Mouse (Mus musculus): ENCODE results near the gene Rnf126. TPM values are rescaled to one million over a fixed set of nuclear protein-coding genes. Genes with fewer than 3 reads are reported as not detected.

The Rnf126 gene
- polyA plus RNA-seq, 1 experiment from 2014 or later = 90.3 TPM

GRCm38 (mm10) chr10:79777103-79777531, 10.4 kb upstream of the Rnf126 start, which contains the start of gene Fstl3:
Fstl3 (plus strand) TSS chr10:79777272.
- H3K27ac ChIP-seq (ENCODE audit: low read depth) = peak within 1 kb of the TSS; percentile 33; the same call in 1 of the 2 replicates

GRCm38 (mm10) chr10:79774486-79775279, 7.9 kb upstream of the Rnf126 start:
- WGBS = 66% methylated on average over 5 of the region's 5 CpGs
- Histone ChIP-seq H3K27me3 (replicated peaks; ENCODE audit: control insufficient read depth, insufficient read depth, low read length) (no peaks in the 10 kb centered on the region), H3K27ac (ENCODE audit: low read depth) (no peak overlapping the region), H3K4me2 (ENCODE audit: low read length) (no peak overlapping the region), H3K36me3 (ENCODE audit: control insufficient read depth, insufficient read depth, low read length) (no peaks in the 10 kb centered on the region), H3K4me3 (ENCODE audit: low read depth, low read length) (no peak overlapping the region), H3K9me3 (ENCODE audit: control insufficient read depth, low read length) (peaks cover 4% of the 10 kb centered on the region; the same call in 1 of the 2 replicates), H3K9ac (ENCODE audit: low read length) (no peak overlapping the region), H3K4me1 (replicated peaks; ENCODE audit: control insufficient read depth, insufficient read depth, low read length) (peaks cover 12% of the 10 kb centered on the region)
- DNase-seq (ENCODE audit: low spot score) (no peak), ATAC-seq (replicated peaks; ENCODE audit: low FRiP score, low TSS enrichment, low read depth) (no peak)

More at GRCm38 (mm10) chr10:79777103-79777531, 10.4 kb upstream of the Rnf126 start, which contains the start of gene Fstl3:
- H3K4me3 ChIP-seq (ENCODE audit: low read depth, low read length) = peak within 1 kb of the TSS; percentile 50
- H3K27me3 ChIP-seq (replicated peaks; ENCODE audit: control insufficient read depth, insufficient read depth, low read length) = no peaks in the 10 kb centered on the region
- H3K9ac ChIP-seq (ENCODE audit: low read length) = peak within 1 kb of the TSS; percentile 52
- H3K36me3 ChIP-seq (ENCODE audit: control insufficient read depth, insufficient read depth, low read length) = no peaks in the 10 kb centered on the region
- no peak for ATAC-seq (replicated peaks; ENCODE audit: low FRiP score, low TSS enrichment, low read depth)
- WGBS = under 1% methylated on average over 39 of the region's 39 CpGs
- peaks cover 4% of the 10 kb centered on the region; the same call in 1 of the 2 replicates for H3K9me3 ChIP-seq (ENCODE audit: control insufficient read depth, low read length)
- peak within 1 kb of the TSS; percentile 84 for H3K4me2 ChIP-seq (ENCODE audit: low read length)
- peaks cover 18% of the 10 kb centered on the region for H3K4me1 ChIP-seq (replicated peaks; ENCODE audit: control insufficient read depth, insufficient read depth, low read length)
- DNase-seq (ENCODE audit: low spot score) = peak; percentile 66

DNA sequence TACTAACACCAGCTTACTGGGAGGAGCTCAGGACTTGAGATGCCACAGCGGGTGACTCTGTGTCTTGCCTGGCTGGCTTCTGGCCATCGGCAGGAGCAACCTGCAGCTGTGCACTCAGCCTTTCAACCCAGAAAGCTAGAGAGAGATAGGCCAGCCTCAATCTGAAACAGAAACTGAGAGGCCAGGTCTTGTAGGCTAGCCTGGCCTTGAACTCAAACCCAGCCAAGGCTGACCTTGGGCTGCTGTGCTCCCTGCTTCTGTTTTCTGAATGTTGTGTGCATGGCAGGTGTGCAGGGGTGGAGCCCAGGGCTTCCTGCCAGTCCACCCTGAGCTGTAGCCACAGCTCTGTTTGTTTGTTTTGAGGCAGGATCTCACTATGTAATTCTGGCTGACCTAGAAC, 6.5 kb upstream of the Rnf126 start:
- no peak overlapping the region for H3K4me2 ChIP-seq (ENCODE audit: low read length)
- no peak overlapping the region for H3K27ac ChIP-seq (ENCODE audit: low read depth)
- peaks cover 12% of the 10 kb centered on the region for H3K4me1 ChIP-seq (replicated peaks; ENCODE audit: control insufficient read depth, insufficient read depth, low read length)
- no peak overlapping the region for H3K4me3 ChIP-seq (ENCODE audit: low read depth, low read length)
- WGBS = 97% methylated on average over 2 of the region's 2 CpGs
- H3K9me3 ChIP-seq (ENCODE audit: control insufficient read depth, low read length) = peaks cover 4% of the 10 kb centered on the region; the same call in 1 of the 2 replicates
- H3K9ac ChIP-seq (ENCODE audit: low read length) = no peak overlapping the region
- H3K36me3 ChIP-seq (ENCODE audit: control insufficient read depth, insufficient read depth, low read length) = no peaks in the 10 kb centered on the region
- DNase-seq (ENCODE audit: low spot score) (no peak), ATAC-seq (replicated peaks; ENCODE audit: low FRiP score, low TSS enrichment, low read depth) (no peak)
- no peaks in the 10 kb centered on the region for H3K27me3 ChIP-seq (replicated peaks; ENCODE audit: control insufficient read depth, insufficient read depth, low read length)

DNA sequence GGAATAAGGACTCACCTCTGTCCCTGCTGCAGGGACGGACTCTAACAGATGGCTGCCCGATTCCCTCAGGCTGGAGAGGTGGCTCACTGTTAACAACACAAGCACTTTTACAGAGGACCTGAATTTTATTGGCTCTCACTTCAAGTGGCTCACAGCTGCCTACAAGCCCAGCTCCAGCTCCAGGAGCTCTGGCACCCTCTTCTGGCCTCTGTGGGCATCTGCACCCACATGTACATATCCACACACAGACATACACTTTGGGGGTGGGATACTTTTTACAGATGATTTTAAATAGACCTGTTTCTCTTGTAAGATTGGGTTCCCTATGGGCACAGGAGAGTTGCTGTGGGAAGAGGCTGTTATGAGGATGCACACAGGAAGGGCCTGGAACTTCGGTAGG, 5.6 kb upstream of the Rnf126 start:
- Histone ChIP-seq H3K4me1 (replicated peaks; ENCODE audit: control insufficient read depth, insufficient read depth, low read length) (peaks cover 9% of the 10 kb centered on the region; the same call in 1 of the 2 replicates), H3K4me3 (ENCODE audit: low read depth, low read length) (no peak overlapping the region), H3K9me3 (ENCODE audit: control insufficient read depth, low read length) (peaks cover 4% of the 10 kb centered on the region; the same call in 1 of the 2 replicates), H3K36me3 (ENCODE audit: control insufficient read depth, insufficient read depth, low read length) (no peaks in the 10 kb centered on the region), H3K4me2 (ENCODE audit: low read length) (no peak overlapping the region), H3K9ac (ENCODE audit: low read length) (no peak overlapping the region), H3K27ac (ENCODE audit: low read depth) (no peak overlapping the region), H3K27me3 (replicated peaks; ENCODE audit: control insufficient read depth, insufficient read depth, low read length) (no peaks in the 10 kb centered on the region)
- 90% methylated on average over 3 of the region's 3 CpGs for WGBS
- DNase-seq (ENCODE audit: low spot score) (no peak), ATAC-seq (replicated peaks; ENCODE audit: low FRiP score, low TSS enrichment, low read depth) (no peak)

DNA sequence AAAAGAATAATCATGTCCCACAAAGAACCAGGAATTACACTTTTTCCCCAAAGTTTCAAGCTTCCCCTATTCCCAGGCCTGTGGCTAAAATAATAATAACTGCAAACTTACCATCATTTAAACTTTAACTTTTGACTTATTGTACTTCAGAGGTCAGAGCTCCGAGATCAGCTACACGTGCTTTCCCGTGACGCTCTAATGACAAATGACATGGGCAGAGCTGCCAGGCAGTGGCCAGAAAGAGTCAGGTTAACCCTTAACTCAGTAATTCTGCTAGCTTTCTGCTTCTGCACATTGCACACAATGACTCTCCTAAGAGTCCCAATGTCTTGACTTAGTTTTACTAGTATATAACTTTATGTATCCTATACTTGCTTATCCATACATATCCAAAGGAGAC, 2.6 kb upstream of the Rnf126 start:
- WGBS = 35% methylated on average over 4 of the region's 4 CpGs
- DNase-seq (ENCODE audit: low spot score) = no peak
- H3K9me3 ChIP-seq (ENCODE audit: control insufficient read depth, low read length) = no peaks in the 10 kb centered on the region
- no peak for ATAC-seq (replicated peaks; ENCODE audit: low FRiP score, low TSS enrichment, low read depth)
- H3K9ac ChIP-seq (ENCODE audit: low read length) = no peak overlapping the region
- H3K4me3 ChIP-seq (ENCODE audit: low read depth, low read length) = no peak overlapping the region
- no peaks in the 10 kb centered on the region for H3K27me3 ChIP-seq (replicated peaks; ENCODE audit: control insufficient read depth, insufficient read depth, low read length)
- H3K36me3 ChIP-seq (ENCODE audit: control insufficient read depth, insufficient read depth, low read length) = no peaks in the 10 kb centered on the region
- H3K4me2 ChIP-seq (ENCODE audit: low read length) = no peak overlapping the region
- H3K4me1 ChIP-seq (replicated peaks; ENCODE audit: control insufficient read depth, insufficient read depth, low read length) = peaks cover 23% of the 10 kb centered on the region
- H3K27ac ChIP-seq (ENCODE audit: low read depth) = no peak overlapping the region

GRCm38 (mm10) chr10:79768400-79768799, 1.6 kb upstream of the Rnf126 start:
- peak; percentile 96 for DNase-seq (ENCODE audit: low spot score)
- WGBS = 1% methylated on average over 5 of the region's 5 CpGs
- no peak for ATAC-seq (replicated peaks; ENCODE audit: low FRiP score, low TSS enrichment, low read depth)
- H3K4me3 ChIP-seq (ENCODE audit: low read depth, low read length) = no peak overlapping the region
- H3K4me2 ChIP-seq (ENCODE audit: low read length) = peak overlapping the region; percentile 93; the same call in 1 of the 2 replicates
- H3K36me3 ChIP-seq (ENCODE audit: control insufficient read depth, insufficient read depth, low read length) = no peaks in the 10 kb centered on the region
- H3K9me3 ChIP-seq (ENCODE audit: control insufficient read depth, low read length) = no peaks in the 10 kb centered on the region
- H3K4me1 ChIP-seq (replicated peaks; ENCODE audit: control insufficient read depth, insufficient read depth, low read length) = peaks cover 23% of the 10 kb centered on the region
- H3K27me3 ChIP-seq (replicated peaks; ENCODE audit: control insufficient read depth, insufficient read depth, low read length) = no peaks in the 10 kb centered on the region
- H3K9ac ChIP-seq (ENCODE audit: low read length) = no peak overlapping the region
- 0 out of 2 replicates have a peak overlapping the region, but pooled peaks have one; percentile 6 for H3K27ac ChIP-seq (ENCODE audit: low read depth)

GRCm38 (mm10) chr10:79767372-79768244, 856 bp upstream of the Rnf126 start:
- peak; percentile 94 for DNase-seq (ENCODE audit: low spot score)
- Histone ChIP-seq H3K4me3 (ENCODE audit: low read depth, low read length) (peak overlapping the region; percentile 68), H3K4me2 (ENCODE audit: low read length) (peak overlapping the region; percentile 93), H3K9ac (ENCODE audit: low read length) (peak overlapping the region; percentile 25), H3K4me1 (replicated peaks; ENCODE audit: control insufficient read depth, insufficient read depth, low read length) (peaks cover 23% of the 10 kb centered on the region), H3K27me3 (replicated peaks; ENCODE audit: control insufficient read depth, insufficient read depth, low read length) (no peaks in the 10 kb centered on the region), H3K27ac (ENCODE audit: low read depth) (peak overlapping the region; percentile 87), H3K9me3 (ENCODE audit: control insufficient read depth, low read length) (no peaks in the 10 kb centered on the region), H3K36me3 (ENCODE audit: control insufficient read depth, insufficient read depth, low read length) (no peaks in the 10 kb centered on the region; the same call in 1 of the 2 replicates)
- 10% methylated on average over 39 of the region's 40 CpGs for WGBS
- ATAC-seq (replicated peaks; ENCODE audit: low FRiP score, low TSS enrichment, low read depth) = peak; percentile 86

DNA sequence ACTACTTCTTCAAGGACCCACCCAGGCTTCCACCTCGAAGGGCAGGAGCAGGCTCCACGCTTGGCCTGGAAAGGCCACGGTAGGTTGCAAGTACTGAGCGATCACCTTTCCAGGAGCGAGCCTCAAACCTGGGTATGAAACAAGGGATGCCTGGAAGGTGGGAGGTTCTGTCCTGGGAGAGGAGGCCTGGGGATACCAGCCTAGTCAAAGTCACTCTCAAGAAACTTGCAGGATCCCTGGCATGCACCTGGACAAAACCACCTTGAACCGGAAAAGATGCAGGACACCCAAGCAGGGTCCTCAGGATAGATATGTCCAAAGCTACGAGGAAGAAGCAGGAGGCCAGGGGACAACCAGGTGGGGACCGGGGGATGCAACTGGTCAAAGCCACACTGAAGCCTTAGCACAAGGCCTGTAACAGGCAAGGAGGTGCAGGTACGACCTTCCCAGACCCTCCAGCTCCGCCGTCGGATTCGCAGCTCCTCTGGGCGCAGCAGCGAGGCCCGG, 698 bp downstream of the Rnf126 start:
- H3K9me3 ChIP-seq (ENCODE audit: control insufficient read depth, low read length) = no peaks in the 10 kb centered on the region
- H3K4me3 ChIP-seq (ENCODE audit: low read depth, low read length) = peak overlapping the region; percentile 68
- no peak for DNase-seq (ENCODE audit: low spot score)
- WGBS = 9% methylated on average over 15 of the region's 16 CpGs
- H3K9ac ChIP-seq (ENCODE audit: low read length) = peak overlapping the region; percentile 87
- H3K27ac ChIP-seq (ENCODE audit: low read depth) = peak overlapping the region; percentile 87
- peaks cover 23% of the 10 kb centered on the region for H3K4me1 ChIP-seq (replicated peaks; ENCODE audit: control insufficient read depth, insufficient read depth, low read length)
- H3K36me3 ChIP-seq (ENCODE audit: control insufficient read depth, insufficient read depth, low read length) = peaks cover 15% of the 10 kb centered on the region
- no peaks in the 10 kb centered on the region for H3K27me3 ChIP-seq (replicated peaks; ENCODE audit: control insufficient read depth, insufficient read depth, low read length)
- no peak for ATAC-seq (replicated peaks; ENCODE audit: low FRiP score, low TSS enrichment, low read depth)
- peak overlapping the region; percentile 93 for H3K4me2 ChIP-seq (ENCODE audit: low read length)
